Mouse (Mus musculus) layer of hippocampus, adult 11-12 months (tissue): ENCODE data around the gene Trhr2.

Source experiments
- DNase-seq: peaks from one replicate; pipeline ENCODE4 v3.0.0; 2022; ENCODE audit warnings: low spot score

Trhr2 gene

DNA sequence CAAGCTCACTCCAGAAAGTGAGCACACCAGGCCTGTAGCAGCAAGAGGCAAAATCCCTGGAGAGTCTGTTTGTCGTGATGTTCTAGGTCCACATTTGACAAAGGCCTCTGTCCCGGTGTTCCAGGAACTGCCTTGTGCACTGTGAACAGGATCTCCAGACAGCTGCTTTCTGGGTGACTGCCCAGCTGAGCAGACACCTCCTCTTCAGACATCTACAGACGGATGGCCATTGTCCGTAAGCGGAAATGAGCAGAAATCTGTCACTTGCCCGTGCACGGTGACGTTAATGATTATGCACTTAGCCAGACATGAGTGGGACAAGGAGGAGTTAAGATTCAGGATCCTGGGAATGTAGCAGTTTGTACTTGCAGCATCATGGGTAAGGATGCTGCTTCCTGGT is 6.4 kb downstream of the Trhr2 start:
- no peak for DNase-seq

DNA sequence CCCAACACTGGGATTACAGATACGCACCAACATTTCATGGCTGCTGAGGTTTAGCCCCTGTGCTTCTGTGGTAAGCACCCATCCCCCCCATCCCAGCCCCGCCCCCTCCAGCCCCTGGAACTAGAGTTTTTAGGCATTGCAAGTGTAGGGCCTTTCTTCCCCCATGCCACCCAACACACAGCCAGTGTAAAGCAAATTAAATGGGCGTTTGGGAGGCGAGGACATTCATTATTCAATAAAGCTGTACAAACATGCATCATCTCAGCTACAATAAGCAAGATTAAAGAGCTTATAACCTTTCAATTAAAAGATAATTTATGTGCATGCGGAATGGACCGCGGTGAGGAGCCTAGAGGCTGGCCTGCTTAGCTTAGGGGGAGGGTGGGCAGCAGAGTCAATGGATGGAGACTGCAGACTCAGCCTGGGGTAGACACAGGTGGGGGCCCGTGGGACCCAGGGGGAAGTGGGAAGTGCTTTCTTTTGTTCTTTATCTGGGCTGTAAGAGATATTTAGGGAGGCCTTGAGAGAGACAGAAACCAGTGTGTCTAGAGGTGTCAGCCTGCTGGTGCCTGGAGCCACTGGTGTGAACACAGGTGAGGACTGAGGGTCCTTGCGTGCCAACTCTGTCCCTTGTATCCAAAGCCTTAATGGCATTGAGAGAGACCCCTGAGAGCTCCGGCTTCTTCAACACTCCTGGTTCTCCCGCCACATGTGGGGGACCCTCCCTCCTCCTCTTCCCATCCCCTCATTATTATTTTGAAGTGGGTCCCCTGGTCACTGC is 10.0 kb downstream of the Trhr2 start:
- no peak for DNase-seq

DNA sequence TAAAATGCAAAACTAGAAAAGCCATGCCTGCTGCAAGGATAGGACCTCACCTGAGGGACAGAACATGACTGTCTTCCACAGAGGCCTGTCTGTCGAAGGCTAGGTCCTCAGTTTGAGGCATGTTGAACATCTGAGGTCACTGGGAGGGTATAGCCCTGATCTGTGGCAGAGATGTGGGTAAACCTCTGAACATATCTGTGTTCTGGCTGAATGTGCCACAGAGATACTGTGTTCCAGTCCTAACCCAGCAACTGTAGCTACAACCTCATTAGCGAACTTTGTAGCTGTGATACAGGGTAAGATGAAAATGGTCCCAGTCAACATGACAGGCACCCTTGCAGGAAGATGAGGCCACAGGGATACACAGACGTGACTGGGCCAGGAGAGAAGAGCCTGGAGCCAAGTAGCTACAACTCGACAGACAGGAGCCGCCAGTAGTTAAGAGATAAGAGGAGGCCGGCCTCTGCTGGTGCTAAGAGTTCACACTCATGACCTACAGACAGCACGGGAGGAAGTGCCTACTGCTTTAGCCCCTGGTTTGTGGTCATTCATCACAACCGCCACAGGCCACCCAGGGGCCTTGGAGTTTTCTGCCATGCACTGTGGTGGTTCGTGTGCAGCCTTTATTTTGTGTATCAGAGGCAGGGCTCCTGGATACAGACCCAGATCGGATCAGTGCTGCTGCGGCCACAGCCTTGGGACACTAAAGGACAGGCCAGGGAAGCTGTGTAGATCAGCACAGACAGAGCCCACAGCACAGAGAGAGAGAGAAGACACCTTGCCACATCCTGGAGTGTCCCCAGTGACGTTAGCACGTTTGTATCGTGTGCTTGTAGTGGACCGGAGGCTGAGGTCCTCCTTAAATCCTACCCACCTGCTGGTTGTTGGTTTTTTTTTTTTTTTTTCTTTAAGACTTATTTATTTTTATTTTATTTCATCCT is 10.9 kb downstream of the Trhr2 start:
- no peak for DNase-seq

DNA sequence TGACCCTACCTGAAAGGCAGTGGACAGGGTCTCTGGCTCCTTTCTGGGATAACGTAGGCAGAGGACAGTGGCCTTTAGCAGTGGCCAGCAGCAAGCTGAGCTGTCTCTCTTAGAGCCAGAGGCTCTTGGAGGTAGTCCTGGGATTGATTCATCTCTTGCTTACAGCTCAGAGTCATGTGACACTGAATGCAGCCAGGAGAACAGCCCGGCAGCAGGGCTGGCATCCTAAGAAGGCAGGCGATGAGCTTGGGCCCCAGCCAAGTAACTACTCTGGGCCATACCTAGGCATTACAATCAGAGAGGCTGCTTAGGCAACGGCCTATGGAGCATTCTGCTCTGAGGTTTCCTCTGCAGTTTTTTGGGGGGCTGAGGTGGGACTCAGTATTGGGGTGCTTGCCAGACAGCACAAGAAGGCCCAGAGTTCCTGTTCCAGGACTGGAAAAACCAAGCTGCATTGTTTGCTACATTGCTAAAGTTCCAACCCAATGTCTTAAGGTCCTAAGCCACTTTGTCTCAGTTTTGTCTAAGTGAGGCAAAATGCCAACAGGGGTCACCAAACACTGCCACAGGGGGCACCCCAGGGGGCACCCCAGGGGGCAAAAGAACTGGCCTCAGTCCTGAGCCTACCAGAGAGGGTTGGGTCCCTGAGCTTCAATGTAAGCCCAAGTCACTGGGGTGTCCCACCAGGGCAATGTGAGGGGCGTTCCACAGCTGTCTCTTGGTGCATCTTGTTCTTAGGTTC is 12.6 kb downstream of the Trhr2 start:
- peak; percentile 82 for DNase-seq

DNA sequence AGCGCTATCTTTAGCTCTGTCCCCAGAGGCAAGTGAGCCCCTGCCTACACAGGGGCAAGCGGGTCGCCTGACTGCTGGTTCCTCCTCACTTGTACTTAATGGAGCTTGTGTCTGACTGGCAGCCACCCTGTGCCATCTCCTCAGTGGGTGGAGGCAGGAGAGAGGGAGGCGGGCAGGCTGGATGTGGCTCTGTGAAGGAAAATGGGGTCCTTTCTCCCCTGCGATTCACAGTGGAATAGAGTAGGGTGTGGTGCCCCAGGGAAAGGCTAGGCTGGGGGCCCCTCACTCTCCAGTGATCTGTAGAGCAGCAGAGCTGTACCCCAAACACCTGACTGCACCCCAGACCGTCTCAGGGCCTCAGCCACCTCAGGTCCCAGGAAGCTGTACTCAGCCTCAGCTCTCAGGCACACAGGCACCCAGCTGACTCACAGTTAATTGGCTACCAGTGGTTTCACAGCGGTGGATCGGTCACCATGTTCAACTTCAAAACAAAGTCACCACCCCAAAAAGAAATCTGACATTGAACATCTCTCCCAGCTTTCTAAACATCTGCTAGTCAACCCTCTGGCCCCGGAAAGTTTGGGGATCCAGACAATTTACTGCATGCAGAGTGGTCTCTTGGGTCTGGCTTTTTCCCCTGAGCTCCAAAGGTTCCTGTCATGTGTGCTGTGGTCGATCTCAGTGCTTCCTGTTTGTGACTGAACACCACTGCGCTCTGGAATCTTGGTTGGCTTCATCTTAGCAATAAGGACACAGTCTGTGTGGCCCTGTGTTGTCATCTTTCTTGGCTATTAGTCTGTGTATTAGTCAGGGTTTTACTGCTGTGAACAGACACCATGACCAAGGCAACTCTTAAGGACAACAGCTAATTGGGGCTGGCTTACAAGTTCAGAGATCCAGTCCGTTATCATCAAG is 15.1 kb downstream of the Trhr2 start:
- DNase-seq = no peak

DNA sequence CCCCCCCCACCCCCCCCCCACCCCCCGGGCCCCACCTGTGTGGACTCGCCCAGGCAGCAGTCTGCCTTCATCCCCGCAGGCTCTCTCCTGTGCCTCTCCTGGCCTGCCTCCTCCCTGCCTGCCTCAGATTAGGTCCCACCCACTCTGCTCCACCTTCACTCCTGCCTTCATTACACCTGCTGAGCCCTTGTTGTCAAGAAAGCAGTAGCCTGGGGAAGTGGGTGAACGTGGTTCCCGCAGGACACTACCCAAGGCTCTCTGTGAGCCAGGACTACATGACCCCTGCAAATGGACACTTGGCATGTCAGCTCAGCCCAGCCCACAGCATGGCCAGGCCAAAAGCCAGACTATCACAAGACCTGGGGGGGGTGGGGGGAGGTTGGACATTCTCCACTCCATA is 16.3 kb downstream of the Trhr2 start:
- no peak for DNase-seq

DNA sequence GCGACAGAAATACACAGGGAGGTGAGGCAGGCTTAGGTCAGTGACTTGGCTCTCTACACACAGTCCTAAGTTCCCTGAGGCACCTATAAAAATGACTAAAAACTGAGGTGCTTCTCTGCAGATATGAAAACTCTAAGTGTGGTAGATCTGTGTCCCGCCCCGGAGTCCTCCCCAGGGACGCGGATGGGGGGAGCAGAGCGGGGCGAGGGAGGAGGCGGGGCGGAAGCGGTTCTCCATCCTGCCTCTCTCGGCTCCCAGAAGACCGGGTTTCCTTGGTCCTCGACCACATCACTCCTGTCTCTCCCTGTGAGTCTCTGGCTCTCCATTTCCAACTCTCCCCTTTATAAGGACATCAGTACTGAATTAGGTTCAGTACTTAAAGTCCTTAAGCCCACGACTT is 16.8 kb downstream of the Trhr2 start:
- DNase-seq = no peak

DNA sequence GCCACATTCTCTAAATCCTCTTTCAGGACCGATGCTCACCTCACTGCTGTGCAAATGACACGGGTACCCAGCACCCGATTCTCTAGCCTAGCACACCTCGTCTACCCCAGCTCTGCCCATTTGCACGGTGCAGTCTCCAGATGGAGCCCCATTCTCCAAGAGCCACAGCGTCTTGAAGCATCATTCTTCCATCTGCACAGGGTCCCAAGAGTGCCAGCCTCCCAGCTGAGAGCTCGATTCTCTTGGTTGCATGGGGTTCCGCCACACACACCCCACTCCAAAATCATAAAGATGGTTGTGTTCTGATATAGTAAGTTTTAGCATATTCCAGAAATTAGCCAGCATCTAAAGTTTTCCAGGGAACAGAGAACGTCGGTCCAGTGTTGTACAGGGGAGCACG is 17.2 kb downstream of the Trhr2 start:
- no peak for DNase-seq

DNA sequence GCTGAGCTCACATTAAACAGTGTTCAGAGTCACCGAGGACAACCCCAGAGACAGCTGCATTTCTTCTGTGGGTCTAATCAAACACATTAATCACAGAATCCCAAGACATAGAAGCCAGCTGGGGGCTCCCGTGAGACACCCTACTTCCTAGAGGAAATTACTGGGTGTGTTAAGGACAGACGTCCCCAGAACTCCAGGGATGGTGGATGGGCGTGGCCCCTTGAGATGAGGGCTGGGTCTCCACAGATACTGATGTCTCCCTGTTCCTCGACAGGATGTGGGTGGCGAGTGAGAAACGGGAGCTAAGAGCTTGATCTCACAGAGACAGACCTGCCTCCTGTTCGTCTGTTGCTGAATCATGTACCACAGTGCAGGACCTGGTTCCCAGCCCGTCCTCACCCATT is 17.7 kb downstream of the Trhr2 start:
- DNase-seq = no peak

DNA sequence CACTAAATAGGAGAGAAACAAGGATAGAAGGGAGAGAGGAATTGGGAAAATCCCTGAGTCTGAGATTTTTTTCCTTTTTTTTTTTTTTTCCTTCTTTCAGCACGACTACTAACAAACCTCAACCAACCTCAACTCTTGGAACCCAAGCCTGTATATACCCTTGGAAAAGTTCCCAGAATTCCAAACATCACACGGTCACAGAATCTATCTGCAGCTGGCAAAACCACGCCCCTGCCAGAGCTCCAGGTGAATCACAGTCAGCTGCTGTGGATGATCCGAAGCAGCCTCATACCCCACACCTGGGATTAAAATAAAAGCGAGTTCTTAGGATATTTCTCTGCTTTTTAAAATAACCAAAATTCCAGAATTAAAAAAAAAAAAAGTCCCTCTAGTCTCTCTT is 18.2 kb downstream of the Trhr2 start:
- no peak for DNase-seq

DNA sequence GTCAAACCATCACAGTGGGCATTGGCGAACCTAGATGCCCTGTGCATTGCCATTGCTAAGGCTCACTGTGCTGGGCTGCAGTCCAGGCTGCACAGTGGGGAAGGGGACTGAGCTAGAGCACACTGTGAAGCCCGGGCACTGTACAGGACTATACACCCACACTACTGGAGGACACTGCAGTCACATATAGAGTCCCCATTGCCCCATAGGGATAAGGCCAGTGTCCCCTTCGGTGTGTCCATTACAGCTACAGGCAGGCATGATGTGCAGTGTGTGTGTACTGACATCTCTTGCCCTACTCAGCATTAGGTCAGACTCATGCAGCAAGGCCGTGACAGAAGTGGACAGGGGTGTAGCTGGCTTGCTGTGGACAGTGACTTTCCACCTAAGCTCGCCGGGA is 18.8 kb downstream of the Trhr2 start:
- no peak for DNase-seq

DNA sequence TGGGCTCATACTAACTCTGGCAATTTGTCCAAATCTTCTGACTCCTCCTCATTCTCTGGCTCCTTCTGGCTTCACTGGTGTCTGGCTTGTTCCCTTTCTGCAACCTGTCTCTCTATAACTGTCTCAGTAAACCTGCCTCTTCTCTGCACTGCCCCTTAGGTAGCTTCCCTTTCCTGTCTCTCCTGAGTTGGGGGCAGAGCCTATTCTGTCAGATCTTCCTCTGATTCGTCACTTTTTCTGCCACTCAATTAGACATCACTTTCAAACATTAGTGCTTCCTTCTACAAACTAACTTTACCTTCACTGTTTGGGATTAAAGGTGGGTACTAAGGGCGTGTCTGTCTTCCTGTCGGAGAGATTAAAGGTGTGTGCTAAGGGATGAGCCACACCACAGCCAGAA is 19.8 kb downstream of the Trhr2 start:
- DNase-seq = no peak

DNA sequence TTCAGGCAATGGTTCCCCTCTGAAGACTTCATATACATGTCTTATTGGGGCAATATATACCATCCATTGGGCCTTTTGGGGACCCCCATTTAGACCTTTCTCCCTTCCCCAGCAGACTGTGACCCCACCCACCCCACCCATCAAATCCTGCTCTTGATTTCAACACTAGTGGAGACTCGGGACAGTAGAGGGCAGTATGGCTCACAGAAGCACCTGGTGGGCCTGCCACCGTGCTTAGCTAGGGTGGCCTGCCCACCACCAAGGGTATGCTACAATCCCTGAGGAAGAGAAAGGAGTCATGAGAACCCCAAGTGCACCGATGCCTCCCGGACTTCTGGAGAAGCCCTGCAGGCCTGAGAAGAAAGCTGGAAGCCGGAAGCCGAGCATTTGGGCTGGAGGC is 21.7 kb downstream of the Trhr2 start:
- no peak for DNase-seq

DNA sequence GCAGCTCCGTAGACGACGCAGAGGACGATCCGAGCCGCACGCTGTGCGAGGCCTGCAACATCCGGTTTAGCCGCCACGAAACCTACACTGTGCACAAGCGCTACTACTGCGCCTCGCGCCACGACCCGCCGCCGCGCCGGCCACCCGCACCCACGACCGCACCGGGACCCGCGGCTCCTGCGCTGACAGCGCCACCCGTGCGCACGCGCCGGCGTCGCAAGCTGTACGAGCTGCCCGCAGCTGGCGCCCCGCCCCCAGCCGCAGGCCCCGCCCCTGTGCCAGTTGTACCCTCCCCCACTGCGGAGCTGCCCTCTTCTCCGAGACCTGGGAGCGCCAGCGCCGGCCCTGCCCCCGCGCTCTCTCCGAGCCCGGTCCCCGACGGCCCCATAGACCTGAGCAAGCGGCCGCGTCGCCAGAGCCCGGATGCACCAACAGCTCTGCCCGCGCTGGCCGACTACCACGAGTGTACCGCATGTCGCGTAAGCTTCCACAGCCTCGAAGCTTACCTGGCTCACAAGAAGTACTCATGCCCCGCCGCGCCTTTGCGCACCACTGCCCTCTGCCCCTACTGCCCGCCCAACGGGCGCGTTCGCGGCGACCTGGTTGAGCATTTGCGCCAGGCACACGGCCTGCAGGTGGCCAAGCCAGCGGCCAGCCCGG is 24.2 kb downstream of the Trhr2 start:
- DNase-seq = no peak

DNA sequence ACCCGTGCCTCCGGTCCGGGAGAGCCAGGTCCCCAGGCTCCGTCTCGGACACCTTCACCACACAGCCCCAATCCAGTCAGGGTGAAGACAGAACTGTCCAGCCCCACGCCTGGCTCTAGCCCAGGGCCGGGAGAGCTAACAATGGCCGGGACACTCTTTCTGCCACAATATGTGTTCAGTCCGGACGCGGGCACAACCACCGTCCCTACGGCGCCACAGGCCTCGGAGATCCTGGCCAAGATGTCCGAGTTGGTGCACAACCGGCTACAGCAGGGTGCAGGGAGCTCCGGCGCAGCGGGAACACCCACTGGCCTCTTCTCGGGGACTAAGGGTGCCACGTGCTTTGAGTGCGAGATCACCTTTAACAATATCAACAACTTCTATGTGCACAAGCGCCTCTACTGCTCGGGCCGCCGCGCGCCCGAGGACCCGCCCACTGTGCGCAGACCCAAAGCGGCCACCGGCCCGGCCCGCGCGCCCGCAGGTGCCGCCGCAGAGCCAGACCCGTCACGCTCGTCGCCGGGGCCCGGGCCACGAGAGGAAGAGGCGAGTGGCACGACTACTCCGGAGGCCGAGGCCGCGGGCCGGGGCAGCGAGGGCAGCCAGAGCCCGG is 24.8 kb downstream of the Trhr2 start:
- no peak for DNase-seq

DNA sequence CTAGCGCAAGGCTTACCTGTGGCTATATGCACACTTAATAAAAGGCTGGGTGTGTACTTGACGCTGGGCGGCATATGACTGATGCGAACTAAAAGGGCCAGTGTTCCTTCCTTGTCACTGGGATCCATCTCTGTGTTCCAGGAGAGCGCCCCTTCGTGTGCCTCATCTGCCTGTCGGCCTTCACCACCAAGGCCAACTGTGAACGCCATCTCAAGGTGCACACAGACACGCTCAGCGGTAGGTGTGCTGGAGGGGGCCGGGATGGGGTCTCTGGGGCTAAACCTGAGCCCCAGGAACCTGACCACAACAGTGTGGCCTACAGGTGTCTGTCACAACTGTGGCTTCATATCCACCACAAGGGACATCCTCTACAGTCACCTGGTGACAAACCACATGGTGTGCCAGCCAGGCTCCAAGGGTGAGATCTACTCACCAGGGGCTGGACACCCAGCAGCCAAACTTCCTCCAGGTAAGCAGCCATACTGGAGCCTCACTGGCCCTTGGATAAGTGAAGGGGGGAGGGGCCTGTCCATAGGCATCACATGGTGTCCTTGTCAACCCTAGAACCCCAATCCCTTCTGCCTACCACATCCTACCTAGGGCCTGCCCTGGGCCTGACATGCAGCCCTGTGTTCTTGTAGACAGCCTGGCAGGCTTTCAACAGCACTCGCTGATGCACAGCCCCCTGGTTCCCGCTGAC is 25.6 kb downstream of the Trhr2 start:
- no peak for DNase-seq

DNA sequence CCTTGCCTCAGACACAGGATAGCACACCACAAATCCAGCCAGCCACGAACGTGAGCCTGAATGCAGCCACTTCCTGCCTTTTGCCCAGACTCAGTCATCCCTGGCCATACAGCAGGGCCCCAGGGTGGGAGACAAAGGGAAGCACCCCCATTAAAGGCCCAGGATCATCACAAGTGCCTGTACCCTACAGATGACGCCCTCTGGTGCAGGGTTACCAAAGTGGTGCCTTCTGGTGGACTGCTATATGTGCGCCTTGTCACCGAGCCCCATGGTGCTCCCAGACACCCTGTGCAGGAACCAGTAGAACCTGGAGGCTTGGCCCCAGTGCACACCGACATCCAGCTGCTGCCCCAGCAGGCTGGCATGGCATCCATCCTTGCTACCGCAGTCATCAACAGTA is 27.0 kb downstream of the Trhr2 start:
- DNase-seq = no peak

DNA sequence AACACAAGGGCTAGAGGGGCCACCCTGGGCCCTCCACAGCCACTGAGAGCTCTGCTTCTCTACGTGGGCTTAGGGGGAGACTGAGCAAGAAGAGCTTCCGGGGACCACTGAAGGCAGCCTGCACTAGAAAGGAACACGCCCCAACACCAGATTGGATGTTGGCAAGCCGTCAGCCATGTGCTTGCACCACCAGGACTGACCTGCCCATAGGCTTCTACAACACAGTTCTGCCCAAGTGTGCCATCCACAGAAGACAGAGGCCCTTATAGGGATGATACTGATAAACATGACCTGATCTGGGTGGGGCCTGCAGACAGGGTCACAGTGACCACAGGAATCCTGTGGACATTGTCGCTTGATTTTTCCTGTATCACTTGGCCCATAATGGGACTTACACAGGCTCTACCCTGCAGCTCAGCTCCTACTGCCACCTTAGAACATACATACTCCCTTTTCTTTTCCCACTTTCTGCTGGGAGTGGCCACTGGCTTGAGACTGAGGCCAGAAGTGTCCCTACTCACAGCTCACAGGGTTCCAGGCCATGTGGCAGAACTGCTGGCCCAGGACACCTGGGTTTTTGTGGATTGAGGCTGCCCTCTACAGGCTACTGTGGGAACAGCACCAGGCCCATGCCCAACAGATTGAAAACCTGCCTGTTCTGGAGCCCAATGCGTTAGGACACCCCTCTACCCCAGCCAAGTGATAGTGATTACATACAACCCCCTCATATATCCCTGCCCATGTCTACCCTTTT is 27.6 kb downstream of the Trhr2 start:
- DNase-seq = peak; percentile 87

DNA sequence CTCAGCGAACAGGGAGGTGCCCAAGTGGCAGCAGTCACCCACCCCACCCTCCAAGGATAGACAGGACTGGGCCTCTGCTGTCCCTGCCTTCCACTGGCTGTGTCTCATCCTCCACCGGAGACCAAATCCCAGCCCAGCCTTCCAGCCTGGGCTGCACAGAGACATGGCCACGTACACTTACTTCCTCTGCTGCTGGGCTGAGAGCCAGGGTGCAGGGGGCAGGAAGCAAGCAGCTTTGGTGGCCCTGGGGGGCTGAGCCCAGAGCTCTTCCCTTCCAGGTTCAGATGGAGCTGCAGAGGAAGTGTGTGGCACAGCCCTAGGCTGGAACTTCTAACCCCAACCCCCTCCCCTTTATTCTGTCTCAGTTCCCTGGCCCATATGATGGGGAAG is 29.4 kb downstream of the Trhr2 start:
- DNase-seq = no peak
